Mouse (Mus musculus) erythroblast, embryonic 14.5 days (primary cell): ENCODE data around the gene Tmprss3.

ENCODE experiments used
- GATA1 ChIP-seq: IDR thresholded peaks from 2 replicates; pipeline ENCODE4 v1.6.1; 2012; ENCODE audit warnings: low read length, inconsistent platforms, mixed read lengths
- TAL1 ChIP-seq: IDR thresholded peaks from 3 replicates; pipeline ENCODE4 v1.6.1; 2012; ENCODE audit warnings: low read length, inconsistent platforms, mixed read lengths

GRCm38 (mm10) chr17:31241156-31241555 lies 42.4 kb upstream of the Tmprss3 start:
- TF ChIP-seq GATA1 (no peak), TAL1 (no peak)
